Mouse (Mus musculus) G1E-ER4 (cell line): ENCODE results near the gene Lgi2. TPM values are rescaled to one million over a fixed set of nuclear protein-coding genes. Genes with fewer than 3 reads are reported as not detected.

ENCODE experiments used
- GATA1 ChIP-seq: IDR thresholded peaks from one replicate; pipeline ENCODE4 v1.8.0; 2012; ENCODE audit warnings: low read length, inconsistent platforms
- polyA plus RNA-seq: library from polyadenylated mRNA; stranded (reverse); fragments of >175 nt; gene quantifications from 2 replicates; pipeline ENCODE4 v1.2.3, GENCODE M21; 2012

Lgi2 gene
- polyA plus RNA-seq, 1 experiment = not detected

DNA sequence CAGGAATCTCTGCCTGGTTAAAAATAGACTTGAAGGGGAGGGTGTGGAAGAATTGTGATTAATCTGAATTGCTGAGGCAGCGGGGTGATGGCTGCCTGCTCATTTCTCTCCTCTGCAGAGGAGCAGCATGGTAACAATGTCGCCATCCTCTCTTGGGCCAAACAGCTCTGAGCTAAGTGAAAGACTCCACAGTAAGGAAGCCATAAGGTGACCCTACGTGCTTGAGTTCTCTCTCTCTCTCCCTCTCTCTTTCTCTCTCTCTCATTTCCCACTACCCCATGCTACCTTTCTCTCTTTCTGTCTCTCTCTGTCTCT, 15.0 kb downstream of the Lgi2 start:
- no peak for TF ChIP-seq GATA1

DNA sequence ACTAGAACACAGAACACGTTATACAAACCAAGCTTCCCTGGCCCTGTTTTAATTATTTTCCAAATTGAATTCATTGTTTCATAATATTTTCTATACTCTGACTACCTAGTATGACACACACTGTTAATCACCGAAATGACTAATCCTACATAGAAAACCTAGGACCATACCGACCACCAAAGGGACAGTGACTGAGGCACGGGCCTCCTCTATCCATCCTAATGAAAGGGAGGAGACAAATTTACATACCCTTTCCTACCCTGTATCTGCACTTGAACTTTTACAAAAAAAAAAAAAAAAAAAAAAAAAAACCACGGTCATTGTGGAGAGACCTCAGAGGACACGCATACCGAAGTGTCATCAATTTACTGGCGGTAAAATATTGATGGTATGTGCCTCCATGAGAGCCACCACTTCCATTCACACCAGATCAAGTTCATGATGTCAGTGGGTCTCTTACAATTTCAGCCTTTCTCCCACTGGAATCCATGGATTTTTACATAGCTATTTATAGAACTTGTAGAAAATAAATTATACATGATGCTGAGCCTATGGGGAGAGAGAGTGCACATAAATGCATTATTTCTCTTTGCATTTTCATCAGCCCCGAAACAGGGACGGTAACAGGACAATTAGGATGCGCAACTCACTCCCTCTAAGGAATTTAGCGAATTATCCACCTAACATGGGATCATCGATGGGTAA, 15.5 kb downstream of the Lgi2 start:
- no peak for TF ChIP-seq GATA1

DNA sequence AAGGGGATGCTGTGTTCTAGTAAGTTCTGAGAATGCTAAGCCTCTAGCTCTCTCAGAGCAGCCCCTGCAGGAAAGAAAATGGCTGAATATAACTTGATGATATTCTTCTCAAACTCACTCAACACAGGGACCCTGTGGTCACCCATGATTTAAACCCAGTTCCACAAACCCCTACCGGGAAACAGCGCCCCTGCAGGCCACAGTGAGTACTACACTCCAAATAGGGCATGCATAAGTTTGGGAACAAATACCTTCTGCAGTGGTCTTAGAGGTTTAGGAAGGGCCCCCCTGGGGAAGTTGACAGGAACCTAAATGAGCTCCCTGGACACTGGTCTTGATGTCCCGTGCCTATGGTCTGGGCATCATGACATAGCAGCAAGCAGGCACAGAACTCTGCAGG, 19.3 kb downstream of the Lgi2 start:
- no peak for TF ChIP-seq GATA1

DNA sequence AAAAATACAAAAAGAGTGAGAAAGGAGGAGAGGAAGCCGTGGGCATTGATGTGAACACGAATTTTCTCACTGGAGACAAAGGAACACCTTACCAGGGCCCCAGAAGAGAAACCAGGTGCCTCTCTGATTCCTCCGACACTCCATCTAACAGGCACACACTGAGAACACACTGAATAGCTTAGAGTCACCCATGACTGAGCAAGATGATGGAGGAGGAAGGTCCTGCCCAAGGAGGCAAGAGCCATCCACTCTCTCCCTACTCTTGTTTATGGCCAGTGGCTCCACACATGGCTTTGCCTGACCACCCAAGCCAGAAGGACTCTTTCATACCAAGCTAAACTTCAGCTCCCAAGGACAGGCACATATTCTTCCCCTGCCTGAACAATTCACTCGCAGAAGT, 22.5 kb downstream of the Lgi2 start:
- no peak for TF ChIP-seq GATA1

DNA sequence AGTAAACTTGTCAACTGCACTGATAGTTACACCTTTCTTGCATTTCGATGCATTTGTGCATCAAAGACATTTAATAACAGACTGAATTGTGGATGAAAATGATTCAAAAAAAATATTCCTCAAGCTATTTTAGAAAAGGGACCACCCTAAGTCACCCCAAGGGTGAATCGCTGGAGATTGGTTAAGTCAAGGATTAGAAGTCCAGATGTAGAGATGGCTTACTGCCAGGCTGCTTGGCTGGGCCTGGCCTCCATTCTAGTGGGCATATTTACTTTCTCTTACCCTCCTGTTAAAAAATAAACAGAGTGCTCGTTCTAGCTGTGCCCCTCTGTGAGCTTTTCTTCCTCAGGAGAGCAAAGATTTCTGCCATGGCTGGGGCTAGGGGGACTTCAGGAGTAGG, 26.1 kb downstream of the Lgi2 start:
- no peak for TF ChIP-seq GATA1

DNA sequence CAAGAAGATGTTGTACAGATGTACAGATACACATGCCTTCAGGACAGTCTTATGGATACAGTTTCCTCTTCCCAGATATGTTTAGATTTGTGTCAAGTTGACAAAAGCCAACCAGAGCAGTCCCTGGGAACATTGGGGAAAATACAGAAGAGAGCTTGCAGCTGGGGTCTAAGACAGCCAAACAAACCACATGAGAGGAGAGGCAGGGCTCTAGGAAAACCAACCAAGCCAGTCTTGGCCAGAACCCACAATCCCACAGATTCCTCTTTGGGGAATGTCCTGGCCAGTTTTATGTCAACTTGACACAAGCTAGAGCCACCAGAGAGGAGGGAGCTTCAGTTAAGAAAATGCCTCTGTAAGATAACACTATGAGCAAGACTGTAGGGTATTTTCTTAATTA, 26.8 kb downstream of the Lgi2 start:
- no peak for TF ChIP-seq GATA1

DNA sequence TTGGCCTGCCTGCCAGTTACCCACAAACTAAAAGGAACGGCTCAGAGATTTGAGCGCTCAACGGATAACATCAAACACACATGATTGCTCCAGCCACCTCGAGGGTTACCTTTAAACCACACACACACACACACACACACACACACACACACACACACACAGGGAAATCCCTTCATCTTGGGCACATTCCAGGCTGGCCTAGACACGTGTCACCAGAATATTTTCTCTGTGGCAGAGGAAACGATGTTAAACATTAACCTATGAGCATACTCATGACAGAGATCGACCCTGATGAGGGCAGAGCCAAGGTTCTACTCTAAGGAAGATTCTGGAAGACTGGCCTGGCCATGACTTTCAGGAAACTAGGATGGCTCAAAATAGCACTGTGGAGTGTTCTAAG, 29.2 kb downstream of the Lgi2 start:
- no peak for TF ChIP-seq GATA1

DNA sequence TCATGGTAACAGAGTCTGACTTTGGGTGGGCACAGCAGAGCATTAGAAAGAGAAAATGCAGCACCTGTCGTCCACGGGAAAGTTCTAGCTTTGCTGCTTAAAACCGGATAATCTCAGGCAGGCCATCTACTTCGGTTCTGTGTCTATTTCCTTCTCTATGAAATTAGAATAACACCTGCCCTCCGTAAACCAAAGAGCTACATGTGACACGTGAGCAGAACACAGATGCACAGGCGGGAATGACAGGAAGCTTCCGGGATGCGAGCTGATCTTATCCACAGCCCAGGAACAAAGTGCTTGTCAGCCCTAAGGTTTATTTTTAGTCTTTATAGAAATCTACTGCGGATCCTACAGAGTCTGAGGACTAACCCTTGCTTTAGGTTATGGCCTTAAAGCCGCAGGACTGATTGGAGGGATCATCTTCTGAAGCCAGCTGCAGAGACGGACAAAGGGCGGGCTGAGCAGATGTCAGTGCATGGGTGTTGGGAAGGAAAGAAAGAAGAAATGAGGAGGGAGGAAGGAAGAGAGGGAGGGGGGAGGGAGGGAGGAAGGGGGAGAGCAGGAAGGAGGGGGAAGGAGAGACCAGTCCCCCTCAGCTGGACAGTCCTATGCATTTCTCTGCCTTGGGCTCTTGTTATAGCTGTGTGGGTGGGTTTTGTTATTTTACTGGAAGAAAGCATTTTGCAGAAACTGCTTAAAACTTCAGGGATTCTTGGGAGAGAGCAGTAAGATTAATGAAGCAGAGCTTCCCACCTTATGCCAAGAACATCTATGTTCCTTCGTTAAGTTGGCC, 31.3 kb downstream of the Lgi2 start:
- no peak for TF ChIP-seq GATA1

DNA sequence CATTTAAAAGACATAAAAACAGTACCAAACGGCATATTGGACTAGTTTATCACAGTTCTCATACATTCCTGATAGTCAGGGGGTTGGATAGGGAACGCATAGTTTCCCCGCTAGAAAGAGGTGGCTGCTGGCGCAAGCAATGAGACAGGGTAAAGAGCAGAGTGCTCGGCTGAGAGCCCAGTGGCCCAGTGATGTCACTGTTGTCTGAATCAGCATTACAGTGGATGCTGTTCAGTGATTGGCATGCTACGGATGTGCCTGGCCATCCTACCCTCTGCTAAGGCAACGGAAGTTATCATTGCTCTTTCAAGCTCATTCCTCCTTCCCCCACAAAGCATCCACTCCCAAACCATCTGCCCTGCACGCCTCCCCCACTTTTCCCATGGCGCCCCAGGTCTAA, 32.6 kb downstream of the Lgi2 start:
- no peak for TF ChIP-seq GATA1

DNA sequence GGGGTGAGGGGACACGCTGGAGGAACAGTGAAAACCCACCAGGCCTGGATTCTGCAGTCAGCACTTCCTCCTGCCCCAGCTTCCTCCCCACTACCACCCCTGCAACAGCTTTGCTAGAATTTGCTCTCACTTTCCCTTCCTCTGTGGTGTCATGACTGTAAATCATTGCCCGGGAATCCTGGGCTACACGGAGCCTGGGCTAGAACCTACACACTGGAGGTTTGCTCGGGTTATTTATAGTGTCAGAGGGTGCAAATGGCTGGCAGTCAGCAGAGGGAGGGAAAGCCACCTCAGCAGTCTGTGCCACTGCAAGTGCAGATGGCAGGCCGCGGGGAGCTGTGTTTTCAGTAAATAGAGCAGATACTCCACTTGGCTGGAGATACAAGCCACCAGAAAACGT, 37.7 kb downstream of the Lgi2 start:
- TF ChIP-seq GATA1 = no peak

DNA sequence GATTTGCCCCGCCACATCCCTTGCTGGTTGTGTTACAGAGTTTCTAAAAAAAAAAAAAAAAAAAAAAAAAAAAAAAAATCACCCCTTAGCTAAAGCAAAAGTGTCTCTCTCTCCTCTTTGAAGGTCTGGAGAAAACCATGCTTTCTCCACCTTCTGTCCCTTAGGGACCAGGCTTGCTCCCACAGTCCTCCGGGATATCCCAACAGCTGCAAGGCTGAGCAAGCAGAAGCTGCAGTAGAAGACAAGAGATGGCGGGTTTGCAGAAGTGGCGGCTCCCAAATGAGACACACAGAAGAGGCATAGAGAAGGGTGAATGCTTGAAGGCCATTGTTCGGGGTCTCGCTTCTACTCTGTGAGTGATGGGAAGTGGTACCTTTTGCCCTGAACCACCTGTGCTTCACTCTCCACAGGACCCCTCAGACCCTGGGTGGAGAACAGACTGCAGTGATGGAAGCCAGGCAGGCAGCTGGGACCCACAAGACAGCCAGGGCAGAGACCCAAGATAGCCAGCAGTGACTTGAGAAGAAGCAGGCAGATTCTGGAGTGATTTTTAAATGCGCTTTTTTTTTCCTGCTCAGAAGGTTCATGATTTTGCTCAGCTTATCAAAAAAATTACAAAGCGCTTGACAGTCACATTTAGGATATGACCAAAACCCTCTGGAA, 39.8 kb downstream of the Lgi2 start:
- TF ChIP-seq GATA1 = no peak

DNA sequence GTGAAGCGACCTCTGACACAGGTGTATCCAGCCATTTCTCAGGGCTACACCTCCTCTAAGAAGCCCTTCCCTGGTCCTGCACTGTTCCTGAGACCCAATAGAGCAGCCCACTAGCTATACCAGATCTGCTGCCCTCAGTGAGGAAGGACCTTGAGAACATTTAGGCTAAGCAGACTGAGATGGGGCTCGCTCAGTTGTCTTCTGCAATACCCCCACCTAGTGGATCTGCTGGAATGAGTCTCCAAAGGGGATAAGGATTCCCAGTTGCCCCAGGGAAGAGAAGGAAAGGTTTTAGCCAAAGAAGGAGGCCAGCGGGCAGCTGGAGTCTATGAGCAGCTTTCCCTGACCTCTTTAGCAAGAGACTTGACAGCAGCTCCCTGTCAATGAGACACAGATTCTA, 42.1 kb downstream of the Lgi2 start:
- no peak for TF ChIP-seq GATA1

DNA sequence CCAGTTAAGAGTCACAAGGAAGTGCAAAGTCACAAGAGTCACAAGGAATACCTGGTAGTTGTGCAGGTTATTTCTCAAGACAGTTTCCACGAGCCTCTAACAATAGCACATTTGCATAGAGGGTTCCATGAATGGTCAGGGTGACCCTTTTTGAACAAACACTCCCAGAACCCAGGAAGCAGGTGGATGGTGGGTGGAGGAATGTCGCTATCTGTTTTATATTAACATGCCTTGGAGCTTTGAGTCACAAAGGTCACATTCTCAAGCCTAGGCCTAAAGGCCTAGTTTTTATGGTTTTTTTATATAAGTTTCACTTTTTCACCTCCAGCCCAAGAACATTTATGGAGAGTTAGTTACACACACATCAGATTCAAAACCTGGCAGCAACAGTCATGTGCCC, 46.3 kb downstream of the Lgi2 start:
- no peak for TF ChIP-seq GATA1

DNA sequence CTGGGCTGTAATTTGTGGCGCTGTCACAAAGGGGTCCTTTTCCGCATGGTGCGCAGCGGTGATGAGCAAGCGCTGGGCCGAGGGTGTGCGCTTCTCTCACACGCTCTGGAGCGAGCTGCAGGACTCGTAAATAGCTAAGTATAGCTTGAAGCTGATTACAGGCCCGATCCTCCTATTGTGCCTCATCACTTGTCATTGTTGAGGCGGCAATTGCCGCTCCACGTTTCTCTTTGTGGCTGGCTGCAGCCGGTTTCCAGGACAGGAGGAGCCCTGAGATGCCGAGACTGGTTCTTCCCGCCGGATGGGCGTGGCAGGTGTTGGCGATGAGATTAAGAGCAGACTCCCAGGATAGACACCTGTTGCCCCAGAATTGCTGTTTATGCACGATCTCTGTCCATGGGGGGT, 50.2 kb downstream of the Lgi2 start:
- no peak for TF ChIP-seq GATA1

DNA sequence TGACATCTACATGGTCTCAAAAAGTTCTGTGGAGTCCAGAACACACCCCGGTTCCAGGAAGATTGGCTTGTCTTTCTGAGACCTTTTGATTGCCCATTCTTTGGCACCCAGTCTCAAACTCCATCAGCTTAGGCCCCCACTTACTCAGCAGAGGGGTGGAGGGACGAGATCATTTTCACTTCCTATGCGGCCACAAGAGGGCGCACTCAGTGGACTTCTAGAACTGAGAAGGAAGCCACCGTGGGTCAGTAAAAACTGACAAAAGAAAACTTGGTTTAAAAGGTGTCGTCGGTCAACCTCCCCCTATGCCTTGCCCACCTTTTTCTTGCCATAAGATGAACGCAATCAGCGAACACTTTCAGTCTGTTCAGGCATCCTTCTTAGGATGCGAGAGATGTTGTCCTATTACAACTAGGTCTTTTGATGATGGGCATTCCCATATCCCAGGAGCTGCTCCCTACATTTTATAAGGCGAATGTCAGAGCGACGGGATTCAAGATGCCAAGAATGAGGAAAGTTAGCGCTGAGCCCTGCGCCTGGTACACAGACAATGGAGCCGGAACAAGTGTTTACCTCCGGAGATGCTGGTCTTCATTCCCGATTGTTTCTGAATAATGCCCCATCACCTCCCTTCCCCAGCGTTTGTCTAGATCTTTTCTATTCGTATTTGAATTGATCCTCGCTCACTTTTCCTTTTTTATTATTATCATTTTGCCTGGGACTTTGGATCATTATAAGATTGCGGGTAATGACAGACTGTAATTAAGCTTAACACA, 50.8 kb downstream of the Lgi2 start:
- TF ChIP-seq GATA1 = no peak

DNA sequence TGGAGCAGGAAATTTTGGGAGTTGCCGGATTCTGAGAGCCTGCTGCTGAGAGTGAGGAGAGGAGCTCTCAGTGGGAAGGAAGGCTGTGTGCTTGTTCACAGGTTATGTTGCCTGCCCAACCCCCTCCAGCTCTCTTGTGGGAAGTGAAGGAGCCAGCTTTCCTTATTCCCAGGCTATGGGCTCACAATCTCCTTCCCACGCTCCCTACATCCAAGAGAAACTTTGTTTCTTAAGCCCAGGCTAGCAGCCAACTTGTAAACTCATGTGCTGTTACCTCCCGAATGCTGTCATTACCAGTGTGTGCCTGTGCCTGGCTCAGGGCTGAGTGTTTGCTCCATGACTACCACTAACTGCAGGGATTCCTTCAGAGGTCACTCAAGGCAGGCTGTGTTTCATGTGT, 55.2 kb downstream of the Lgi2 start:
- TF ChIP-seq GATA1 = no peak
